Mouse (Mus musculus) erythroblast, embryonic 14.5 days (primary cell): ENCODE data around the gene Dbh. TPM values are rescaled to one million over a fixed set of nuclear protein-coding genes. Genes with fewer than 3 reads are reported as not detected.

Experiments
- H3K27me3 ChIP-seq: 2 replicates; pipeline ENCODE4 v1.6.1; 2012; ENCODE audit warnings: inconsistent platforms; ENCODE audit not compliant: control insufficient read depth
- H3K36me3 ChIP-seq: 2 replicates; pipeline ENCODE4 v1.6.1; 2012; ENCODE audit warnings: mild to moderate bottlenecking, inconsistent platforms; ENCODE audit not compliant: control insufficient read depth
- H3K4me1 ChIP-seq: 2 replicates; pipeline ENCODE4 v1.6.1; 2012; ENCODE audit warnings: inconsistent platforms; ENCODE audit not compliant: control insufficient read depth
- H3K4me3 ChIP-seq: replicated peaks from 2 replicates; pipeline ENCODE3; 2012; ENCODE audit warnings: moderate library complexity, mild to moderate bottlenecking, inconsistent platforms
- H3K9me3 ChIP-seq: 2 replicates; pipeline ENCODE4 v1.6.1; 2012; ENCODE audit warnings: low read length, inconsistent platforms, mixed read lengths; ENCODE audit not compliant: control insufficient read depth
- GATA1 ChIP-seq: IDR thresholded peaks from 2 replicates; pipeline ENCODE4 v1.6.1; 2012; ENCODE audit warnings: low read length, inconsistent platforms, mixed read lengths
- TAL1 ChIP-seq: IDR thresholded peaks from 3 replicates; pipeline ENCODE4 v1.6.1; 2012; ENCODE audit warnings: low read length, inconsistent platforms, mixed read lengths
- polyA plus RNA-seq: library from polyadenylated mRNA; stranded (reverse); fragments of >175 nt; gene quantifications from 2 replicates; pipeline ENCODE4 v1.2.3, GENCODE M21; 2012

The Dbh gene
- polyA plus RNA-seq, 1 experiment, result not detected

DNA sequence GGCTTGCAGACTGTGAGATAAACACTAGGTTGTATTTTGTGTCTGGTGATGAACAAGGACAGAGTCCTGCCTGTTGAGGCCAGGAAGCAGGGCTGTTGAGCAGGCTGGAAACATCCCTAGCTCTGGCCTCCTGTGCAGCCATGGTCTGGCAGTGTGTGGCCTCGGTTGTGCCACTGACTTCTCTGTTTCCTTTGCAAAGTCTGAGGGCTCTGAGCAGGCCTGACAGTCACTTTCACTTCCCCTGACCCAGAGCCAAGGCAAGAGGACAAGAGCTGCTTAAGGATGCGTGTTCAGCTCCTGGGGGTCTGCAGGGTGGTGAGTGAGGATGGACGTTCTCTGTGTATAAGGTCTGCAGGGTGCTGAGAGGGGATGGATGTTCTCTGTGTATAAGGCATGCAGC is 36.0 kb upstream of the Dbh start:
- Histone ChIP-seq H3K9me3 (no peaks in the 10 kb centered on the region), H3K36me3 (no peaks in the 10 kb centered on the region), H3K4me1 (no peaks in the 10 kb centered on the region; the same call in 1 of the 2 replicates), H3K4me3 (no peak overlapping the region), H3K27me3 (no peaks in the 10 kb centered on the region)
- no peak for TF ChIP-seq GATA1
- TF ChIP-seq TAL1, result no peak

DNA sequence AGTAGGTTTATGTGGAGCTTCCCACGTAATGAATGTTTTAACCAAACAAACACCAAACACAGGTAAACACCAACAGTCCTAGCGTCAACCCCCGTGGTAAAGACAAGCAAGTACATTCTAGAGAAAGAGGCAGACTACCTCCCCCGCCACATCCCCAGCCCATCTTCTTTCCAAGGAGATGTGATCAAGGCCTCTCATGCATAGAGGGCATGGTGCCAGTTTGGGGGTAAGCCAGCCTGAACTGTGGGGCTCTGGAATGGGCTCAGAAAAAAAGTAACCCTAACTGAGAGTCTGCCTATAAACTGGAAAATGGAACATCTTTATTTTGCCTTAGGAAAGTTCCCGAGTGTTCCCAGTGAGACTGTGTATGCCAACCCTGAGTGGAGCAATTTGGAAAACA is 29.1 kb upstream of the Dbh start:
- no peaks in the 10 kb centered on the region for H3K9me3 ChIP-seq
- H3K4me3 ChIP-seq, result no peak overlapping the region
- TF ChIP-seq TAL1 (no peak), GATA1 (no peak)
- no peaks in the 10 kb centered on the region for H3K36me3 ChIP-seq
- peaks cover under 1% of the 10 kb centered on the region; the same call in 1 of the 2 replicates for H3K27me3 ChIP-seq
- no peaks in the 10 kb centered on the region for H3K4me1 ChIP-seq

DNA sequence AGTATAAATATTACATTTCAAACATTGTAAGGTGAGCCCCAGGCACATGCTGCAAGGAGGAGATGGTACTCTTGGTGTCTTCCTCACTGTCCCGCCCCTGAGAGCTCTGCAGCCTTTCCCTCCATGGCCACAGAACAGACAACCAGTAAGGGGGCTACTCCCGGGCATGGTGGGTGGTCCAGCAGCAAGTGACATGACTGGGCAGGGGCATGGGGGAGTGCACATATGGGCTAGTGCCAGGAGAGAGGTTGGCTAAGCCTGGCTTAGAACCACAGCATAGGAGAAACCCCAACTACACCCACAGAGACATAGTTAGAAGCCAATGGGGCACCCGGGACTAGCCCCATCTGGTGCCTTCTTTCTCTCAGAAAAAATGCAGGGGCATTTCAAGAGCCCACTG is 28.7 kb upstream of the Dbh start:
- Histone ChIP-seq H3K36me3 (no peaks in the 10 kb centered on the region), H3K4me1 (no peaks in the 10 kb centered on the region), H3K27me3 (peaks cover 4% of the 10 kb centered on the region; the same call in 1 of the 2 replicates), H3K9me3 (no peaks in the 10 kb centered on the region), H3K4me3 (no peak overlapping the region)
- TF ChIP-seq TAL1 (no peak), GATA1 (no peak)

DNA sequence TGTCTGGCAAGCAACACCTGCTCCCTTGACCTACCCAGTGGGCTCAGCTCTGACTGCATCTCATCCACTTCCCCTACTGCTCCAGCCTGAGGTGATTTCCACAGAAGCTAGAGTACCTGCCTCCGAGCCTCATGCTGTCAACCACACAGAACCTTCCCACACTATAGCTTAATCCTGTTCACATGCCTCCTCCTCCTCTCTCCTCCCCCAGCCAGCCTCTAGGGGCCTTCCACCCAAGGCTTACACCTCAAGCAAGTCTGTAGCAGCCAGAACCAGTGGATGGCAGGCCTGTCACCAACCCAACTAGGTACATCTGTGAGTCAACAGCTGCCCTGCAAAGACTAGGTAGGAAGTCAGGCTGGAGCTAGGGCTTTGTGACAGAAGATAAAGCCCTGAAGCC is 28.2 kb upstream of the Dbh start:
- H3K4me3 ChIP-seq, result no peak overlapping the region
- H3K36me3 ChIP-seq, result no peaks in the 10 kb centered on the region
- H3K27me3 ChIP-seq, result peaks cover 8% of the 10 kb centered on the region
- no peak for TF ChIP-seq TAL1
- no peak for TF ChIP-seq GATA1
- no peaks in the 10 kb centered on the region for H3K4me1 ChIP-seq
- no peaks in the 10 kb centered on the region for H3K9me3 ChIP-seq

DNA sequence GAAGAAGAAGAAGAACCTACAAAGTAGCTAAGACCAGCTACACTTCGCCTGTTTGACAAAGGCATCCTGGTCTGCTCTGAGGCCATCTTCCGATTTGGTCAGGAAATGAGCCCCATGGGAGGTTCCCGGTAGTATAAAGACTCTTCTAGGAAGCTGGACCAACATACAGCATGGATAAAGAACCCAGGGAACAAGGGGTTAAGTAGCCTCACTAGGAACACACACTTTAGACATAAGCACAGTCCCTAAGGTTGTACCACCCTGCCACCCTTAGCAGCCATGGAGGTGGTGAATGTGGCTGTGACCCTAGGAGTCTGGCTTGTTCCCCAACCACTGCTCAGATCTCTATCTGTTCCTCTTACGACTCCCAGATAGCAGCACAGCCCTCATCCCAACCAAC is 26.7 kb upstream of the Dbh start:
- no peak overlapping the region for H3K4me3 ChIP-seq
- peaks cover 12% of the 10 kb centered on the region for H3K27me3 ChIP-seq
- no peaks in the 10 kb centered on the region for H3K36me3 ChIP-seq
- no peaks in the 10 kb centered on the region for H3K4me1 ChIP-seq
- TF ChIP-seq TAL1, result no peak
- no peak for TF ChIP-seq GATA1
- H3K9me3 ChIP-seq, result no peaks in the 10 kb centered on the region

DNA sequence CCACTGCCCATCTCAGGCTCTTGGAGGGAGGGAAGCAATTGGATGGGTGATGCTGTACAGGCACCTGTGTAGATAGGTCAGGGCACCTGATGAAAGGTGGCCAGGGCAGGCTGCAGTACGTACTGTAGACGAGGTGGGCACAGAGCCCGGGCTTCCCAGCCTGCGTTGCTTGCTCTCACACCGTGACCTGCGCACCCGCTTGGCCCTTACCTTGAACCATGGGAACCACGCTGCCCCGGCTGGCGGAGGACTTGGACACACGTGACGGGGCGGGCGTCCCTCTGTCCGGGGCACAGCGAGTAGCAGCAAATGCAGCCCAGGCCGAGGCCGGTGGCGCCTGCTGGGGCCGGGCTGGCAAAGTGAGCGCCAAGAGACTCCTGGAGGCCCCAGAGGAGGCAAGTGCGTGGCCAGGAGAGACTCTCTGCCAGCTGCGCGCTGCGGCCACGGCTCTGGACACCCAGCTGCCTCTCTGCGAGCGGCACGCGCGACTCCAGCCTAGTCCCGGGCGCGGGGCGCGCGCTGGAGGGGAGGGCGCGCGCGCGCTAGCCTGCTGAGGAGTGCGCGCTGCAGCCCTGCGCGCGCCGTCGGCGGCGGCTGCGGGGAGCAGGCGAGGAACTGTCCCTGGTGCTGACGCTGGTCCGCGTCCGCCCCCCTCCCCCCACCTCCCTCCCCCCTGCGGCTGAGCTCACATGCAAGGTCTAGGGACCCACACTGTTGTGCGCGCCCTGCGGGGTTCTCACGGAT is 22.9 kb upstream of the Dbh start, which contains the start of gene Fam163b:
TSS of gene Fam163b (minus strand) at position 542 of the 744 bp plus-strand sequence.
- Histone ChIP-seq H3K9me3 (no peaks in the 10 kb centered on the region; the same call in 1 of the 2 replicates), H3K4me1 (no peaks in the 10 kb centered on the region), H3K27me3 (peaks cover 12% of the 10 kb centered on the region), H3K36me3 (no peaks in the 10 kb centered on the region), H3K4me3 (no peak within 1 kb of the TSS)
- TF ChIP-seq TAL1 (no peak), GATA1 (no peak)

DNA sequence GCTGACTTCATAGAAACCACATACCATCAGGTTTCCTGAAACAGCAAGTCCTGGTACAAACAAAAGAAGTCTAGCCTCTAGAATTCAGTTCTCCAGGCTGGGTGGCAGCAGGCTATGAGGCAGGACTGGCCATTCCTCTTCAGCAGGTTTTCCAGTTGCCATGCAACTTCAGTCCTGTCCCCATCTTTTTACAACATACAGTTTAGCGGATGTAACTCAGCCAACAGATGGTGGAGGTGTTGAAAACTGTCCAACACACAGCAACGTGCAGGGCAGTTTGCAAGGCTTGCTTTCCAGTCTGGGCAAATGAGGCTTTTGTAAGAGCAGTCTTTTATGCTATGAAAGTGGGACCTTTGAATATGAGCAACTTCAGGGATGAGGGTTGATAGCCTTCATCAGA is 20.1 kb upstream of the Dbh start:
- Histone ChIP-seq H3K27me3 (peaks cover 12% of the 10 kb centered on the region), H3K9me3 (no peaks in the 10 kb centered on the region; the same call in 1 of the 2 replicates), H3K36me3 (no peaks in the 10 kb centered on the region), H3K4me1 (no peaks in the 10 kb centered on the region), H3K4me3 (no peak overlapping the region)
- TF ChIP-seq GATA1 (no peak), TAL1 (no peak)

DNA sequence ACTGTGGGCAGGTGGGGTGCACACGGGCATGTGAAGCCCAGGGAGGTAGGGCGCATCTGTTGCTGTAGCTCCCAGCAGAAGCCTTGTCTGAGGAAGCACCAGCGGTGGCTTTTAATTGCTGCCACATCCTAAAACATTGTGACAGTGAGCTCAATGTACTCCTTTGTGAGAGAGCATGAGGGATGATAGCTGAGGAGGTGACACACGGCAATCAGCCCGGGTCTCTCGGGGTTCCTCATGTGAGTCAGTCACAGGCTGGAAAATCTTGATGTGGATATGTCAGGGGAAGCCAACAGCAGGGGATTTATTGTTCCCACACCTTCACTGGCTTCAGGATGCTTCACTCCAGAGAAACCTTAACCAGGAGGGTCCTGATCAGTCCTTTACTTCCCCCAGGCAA is 18.2 kb upstream of the Dbh start:
- Histone ChIP-seq H3K9me3 (no peaks in the 10 kb centered on the region; the same call in 1 of the 2 replicates), H3K4me3 (no peak overlapping the region), H3K27me3 (peaks cover 4% of the 10 kb centered on the region), H3K36me3 (no peaks in the 10 kb centered on the region), H3K4me1 (no peaks in the 10 kb centered on the region)
- TF ChIP-seq TAL1 (no peak), GATA1 (no peak)

DNA sequence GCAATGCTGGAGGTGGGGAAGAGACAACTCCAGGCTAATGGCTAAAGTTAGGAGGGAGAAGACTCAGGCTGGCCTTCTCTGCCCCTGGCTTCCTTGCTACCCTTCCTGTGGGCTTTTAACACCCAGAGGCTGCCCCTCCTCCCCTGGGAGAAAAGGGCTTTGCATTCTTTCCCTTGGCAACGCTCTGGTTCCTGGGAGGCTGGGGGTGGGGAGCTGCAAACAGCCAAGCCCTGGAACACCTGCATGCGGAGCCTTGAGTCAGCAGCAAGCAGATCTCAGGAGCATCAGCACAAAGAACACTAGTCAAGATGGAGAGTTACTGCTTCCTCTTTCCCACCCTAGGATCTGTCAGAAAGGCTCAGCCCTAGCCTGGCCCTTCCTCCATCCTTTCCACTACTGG is 15.6 kb upstream of the Dbh start:
- no peaks in the 10 kb centered on the region for H3K27me3 ChIP-seq
- TF ChIP-seq TAL1 (no peak), GATA1 (no peak)
- no peaks in the 10 kb centered on the region for H3K4me1 ChIP-seq
- no peaks in the 10 kb centered on the region; the same call in 1 of the 2 replicates for H3K9me3 ChIP-seq
- H3K4me3 ChIP-seq, result no peak overlapping the region
- no peaks in the 10 kb centered on the region for H3K36me3 ChIP-seq
